Mouse (Mus musculus): ENCODE measurements around the gene Nccrp1. TPM values are rescaled to one million over a fixed set of nuclear protein-coding genes. Genes with fewer than 3 reads are reported as not detected.

The Nccrp1 gene
- polyA plus RNA-seq (2015; fragmentation: Nextera tagmentation; extraction: Ambion mirVana) = not detected in 2 replicates

DNA sequence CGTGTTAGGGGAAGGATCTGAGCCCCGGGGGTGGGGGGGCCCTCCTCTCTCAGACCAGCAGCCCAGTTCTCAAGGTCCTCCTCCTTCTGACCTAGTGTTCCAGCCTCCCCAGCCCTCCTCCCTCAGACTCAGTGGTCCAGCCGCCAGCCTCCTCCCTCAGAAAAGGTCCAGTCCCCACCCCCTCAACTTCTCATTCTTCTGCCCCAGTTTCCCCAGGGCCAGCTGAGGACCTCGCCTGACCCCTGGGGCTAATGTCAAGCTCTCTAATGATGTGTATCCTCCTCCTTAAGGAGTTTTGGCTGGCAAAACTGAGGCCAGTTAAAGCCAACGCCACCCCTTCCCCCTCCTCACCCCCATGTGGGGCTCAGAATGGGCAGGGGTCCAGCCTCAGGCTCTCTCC, at the start of gene Nccrp1:
Gene Nccrp1, minus strand, starts transcription at position 101 of the 400 bp plus-strand sequence.
- Histone ChIP-seq H3K4me3 (ENCODE audit: low read depth, low read length) (peak within 1 kb of the TSS; percentile 0; the same call in 1 of the 2 replicates), H3K27ac (ENCODE audit: low read length) (no peak within 1 kb of the TSS), H3K27me3 (replicated peaks; ENCODE audit: insufficient read depth, low read length) (peaks cover 24% of the 10 kb centered on the region), H3K4me2 (replicated peaks; ENCODE audit: low read depth, low read length) (peak within 1 kb of the TSS; percentile 14; the same call in 1 of the 2 replicates), H3K9ac (replicated peaks; ENCODE audit: low read depth) (no peak within 1 kb of the TSS), H3K36me3 (ENCODE audit: insufficient read depth, low read length) (no peaks in the 10 kb centered on the region), H3K4me1 (ENCODE audit: insufficient read depth, low read depth, low read length) (no peaks in the 10 kb centered on the region), H3K9me3 (ENCODE audit: low read length) (no peaks in the 10 kb centered on the region)
- no peak for DNase-seq (ENCODE audit: low spot score)
- WGBS = 5% methylated on average over 5 of the region's 5 CpGs
- ATAC-seq = no peak
- TF ChIP-seq CTCF (IDR thresholded peaks at IDR 0.05) = no peak
- TF ChIP-seq EP300 (IDR thresholded peaks at IDR 0.05) = no peak

DNA sequence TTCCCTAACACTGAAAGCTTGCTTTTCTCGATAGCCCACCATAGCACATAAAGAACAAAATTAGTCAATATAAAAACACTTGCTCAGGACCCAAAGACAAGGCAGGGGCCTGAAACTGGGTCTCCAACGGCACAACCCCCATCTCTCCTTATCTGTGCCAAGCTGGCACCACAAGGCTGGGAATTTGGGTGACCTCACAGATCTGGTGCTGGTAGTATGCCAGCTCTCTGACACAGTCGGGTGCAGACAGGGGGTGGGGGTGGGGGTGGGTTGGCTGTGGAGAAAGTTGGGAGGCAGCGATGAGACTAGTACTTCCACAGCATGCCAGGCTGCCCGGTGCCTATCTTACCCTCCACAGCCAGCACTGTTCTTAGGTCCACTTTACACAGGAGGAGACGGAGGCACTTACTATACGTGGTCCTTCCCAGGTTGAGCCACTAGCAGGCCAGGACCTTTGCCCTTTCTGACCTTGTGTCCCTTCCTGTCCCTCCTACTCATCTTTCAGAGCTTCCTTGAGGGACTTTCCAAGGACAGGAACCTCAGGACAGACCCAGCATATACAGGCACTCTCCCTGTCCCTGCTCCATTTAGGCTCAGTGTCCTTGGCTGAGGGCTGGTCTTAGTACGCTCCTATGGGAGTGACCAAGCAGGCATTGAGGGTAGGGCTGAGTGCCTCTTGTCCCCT, 48.8 kb upstream of the Nccrp1 start:
- Histone ChIP-seq H3K36me3 (ENCODE audit: insufficient read depth, low read length) (no peaks in the 10 kb centered on the region), H3K4me3 (ENCODE audit: low read depth, low read length) (no peak overlapping the region), H3K4me1 (ENCODE audit: insufficient read depth, low read depth, low read length) (peaks cover 27% of the 10 kb centered on the region), H3K27ac (ENCODE audit: low read length) (peak overlapping the region; percentile 88), H3K9me3 (ENCODE audit: low read length) (no peaks in the 10 kb centered on the region), H3K9ac (replicated peaks; ENCODE audit: low read depth) (no peak overlapping the region), H3K4me2 (replicated peaks; ENCODE audit: low read depth, low read length) (peak overlapping the region; percentile 77), H3K27me3 (replicated peaks; ENCODE audit: insufficient read depth, low read length) (no peaks in the 10 kb centered on the region)
- no peak for TF ChIP-seq CTCF (IDR thresholded peaks at IDR 0.05)
- no peak for TF ChIP-seq EP300 (IDR thresholded peaks at IDR 0.05)
- DNase-seq (ENCODE audit: low spot score) (peak; percentile 27), ATAC-seq (peak; percentile 34)
- WGBS = 56% methylated on average over 7 of the region's 8 CpGs

DNA sequence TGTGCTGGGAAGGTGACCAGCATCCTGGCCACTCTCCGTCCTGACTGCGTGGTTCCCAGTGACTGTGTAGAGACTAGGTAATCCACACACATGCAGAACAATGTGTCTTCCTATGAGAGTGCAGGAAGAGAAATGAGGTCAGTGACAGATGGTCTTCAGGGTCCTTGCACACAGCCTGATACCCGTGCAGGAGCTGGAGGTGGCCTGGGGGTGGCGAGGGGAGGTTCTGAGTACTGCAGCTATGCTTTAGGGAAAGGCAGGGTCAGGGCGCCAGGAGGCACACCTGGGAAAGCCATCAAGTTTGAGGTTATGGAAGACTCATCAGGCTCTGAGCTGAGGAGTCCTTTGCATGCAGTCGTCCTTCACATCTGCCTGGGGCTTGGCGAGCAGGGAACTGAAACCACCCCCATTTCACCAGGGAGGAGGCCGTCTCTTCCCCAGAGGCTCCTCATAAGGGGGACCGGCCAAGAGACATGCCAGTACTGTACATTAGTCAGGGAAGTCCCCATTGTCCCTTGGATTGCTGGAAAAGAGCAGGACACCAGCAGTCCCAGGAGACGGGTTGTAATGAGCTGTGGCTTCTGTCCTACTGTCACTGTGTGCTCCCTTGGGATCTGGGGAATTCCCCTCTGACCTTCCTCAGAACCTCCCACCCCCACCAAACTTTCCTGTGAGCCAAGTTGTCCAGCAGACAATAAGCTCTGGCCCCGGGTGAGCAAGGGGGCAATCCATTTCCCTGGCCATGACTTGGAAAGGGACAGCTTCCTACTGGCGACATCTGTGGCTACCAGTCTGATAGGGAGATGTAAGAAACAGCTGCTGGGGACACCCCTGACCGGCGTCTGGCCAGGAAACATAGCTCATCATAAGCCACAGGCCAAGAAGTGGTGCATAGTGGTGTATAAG, 46.4 kb upstream of the Nccrp1 start:
- Histone ChIP-seq H3K9ac (replicated peaks; ENCODE audit: low read depth) (0 out of 2 replicates have a peak overlapping the region, but pooled peaks have one; percentile 3), H3K9me3 (ENCODE audit: low read length) (no peaks in the 10 kb centered on the region), H3K4me2 (replicated peaks; ENCODE audit: low read depth, low read length) (0 out of 2 replicates have a peak overlapping the region, but pooled peaks have one; percentile 1), H3K4me1 (ENCODE audit: insufficient read depth, low read depth, low read length) (peaks cover 27% of the 10 kb centered on the region), H3K27ac (ENCODE audit: low read length) (peak overlapping the region; percentile 38; the same call in 1 of the 2 replicates), H3K36me3 (ENCODE audit: insufficient read depth, low read length) (no peaks in the 10 kb centered on the region), H3K27me3 (replicated peaks; ENCODE audit: insufficient read depth, low read length) (no peaks in the 10 kb centered on the region), H3K4me3 (ENCODE audit: low read depth, low read length) (no peak overlapping the region)
- DNase-seq (ENCODE audit: low spot score) (peak; percentile 45), ATAC-seq (no peak)
- TF ChIP-seq CTCF (IDR thresholded peaks at IDR 0.05) (no peak), EP300 (IDR thresholded peaks at IDR 0.05) (0 out of 2 replicates have a peak, but pooled peaks have one; percentile 11)
- 31% methylated on average over 14 of the region's 14 CpGs for WGBS

DNA sequence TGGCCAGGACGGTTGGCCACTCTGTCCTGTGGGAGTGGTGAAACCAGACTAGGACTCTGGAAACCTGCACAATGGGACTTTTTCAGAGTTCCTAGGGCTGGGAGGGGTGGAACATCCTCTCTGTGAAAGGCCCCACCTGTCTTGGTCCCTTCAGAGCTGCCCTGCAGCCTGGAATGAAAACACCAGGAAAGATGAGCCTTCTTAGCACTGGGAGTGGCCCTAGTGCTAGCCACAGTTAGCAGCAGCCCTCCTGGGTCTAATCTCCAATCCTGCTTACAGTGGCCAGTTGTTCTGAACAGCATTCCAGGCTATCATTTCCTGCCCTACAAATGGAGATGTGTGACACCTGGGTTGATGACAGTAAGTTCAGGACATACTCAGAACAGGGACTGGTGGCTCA, 44.8 kb upstream of the Nccrp1 start:
- Histone ChIP-seq H3K27ac (ENCODE audit: low read length) (no peak overlapping the region), H3K36me3 (ENCODE audit: insufficient read depth, low read length) (0 out of 2 replicates have a peak, but pooled peaks cover 3% of the 10 kb centered on the region), H3K27me3 (replicated peaks; ENCODE audit: insufficient read depth, low read length) (no peaks in the 10 kb centered on the region), H3K4me1 (ENCODE audit: insufficient read depth, low read depth, low read length) (peaks cover 43% of the 10 kb centered on the region), H3K4me3 (ENCODE audit: low read depth, low read length) (no peak overlapping the region), H3K9ac (replicated peaks; ENCODE audit: low read depth) (no peak overlapping the region), H3K9me3 (ENCODE audit: low read length) (no peaks in the 10 kb centered on the region), H3K4me2 (replicated peaks; ENCODE audit: low read depth, low read length) (no peak overlapping the region)
- DNase-seq (ENCODE audit: low spot score) (no peak), ATAC-seq (no peak)
- WGBS = 36% methylated on average over 1 of the region's 1 CpGs
- no peak for TF ChIP-seq EP300 (IDR thresholded peaks at IDR 0.05)

DNA sequence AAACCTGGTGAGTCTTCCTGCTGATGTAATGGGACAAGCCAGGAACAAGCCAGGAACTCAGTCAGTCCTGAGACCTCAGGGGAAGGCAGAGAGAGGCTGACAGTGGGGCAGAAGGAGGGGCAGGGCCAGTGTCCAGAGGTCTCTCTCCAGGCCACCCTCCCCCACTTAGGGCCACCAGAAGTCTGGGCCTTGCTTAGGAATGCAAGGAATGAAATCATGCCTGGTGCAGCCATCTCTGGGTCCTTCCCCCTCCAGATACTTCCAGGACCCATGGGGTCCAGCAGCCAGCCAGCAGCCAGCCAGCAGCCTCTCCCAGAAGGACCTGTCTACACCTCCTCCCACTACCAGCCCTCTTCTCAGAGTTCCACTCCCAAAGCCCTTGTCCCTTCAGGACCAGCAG, 40.6 kb upstream of the Nccrp1 start:
- H3K4me1 ChIP-seq (ENCODE audit: insufficient read depth, low read depth, low read length) = peaks cover 52% of the 10 kb centered on the region
- H3K27me3 ChIP-seq (replicated peaks; ENCODE audit: insufficient read depth, low read length) = no peaks in the 10 kb centered on the region
- ATAC-seq = peak; percentile 50
- DNase-seq (ENCODE audit: low spot score) = peak; percentile 48
- no peak overlapping the region for H3K4me2 ChIP-seq (replicated peaks; ENCODE audit: low read depth, low read length)
- no peaks in the 10 kb centered on the region for H3K9me3 ChIP-seq (ENCODE audit: low read length)
- TF ChIP-seq EP300 (IDR thresholded peaks at IDR 0.05) (no peak), CTCF (IDR thresholded peaks at IDR 0.05) (no peak)
- H3K27ac ChIP-seq (ENCODE audit: low read length) = peak overlapping the region; percentile 85
- H3K36me3 ChIP-seq (ENCODE audit: insufficient read depth, low read length) = 0 out of 2 replicates have a peak, but pooled peaks cover 8% of the 10 kb centered on the region
- no peak overlapping the region for H3K4me3 ChIP-seq (ENCODE audit: low read depth, low read length)
- H3K9ac ChIP-seq (replicated peaks; ENCODE audit: low read depth) = no peak overlapping the region

All from lung, postnatal 0 days (tissue).